Mouse (Mus musculus) neural tube, embryonic 15.5 days (tissue): ENCODE measurements around the gene Cript. TPM values are rescaled to one million over a fixed set of nuclear protein-coding genes. Genes with fewer than 3 reads are reported as not detected.
"Not testable (repeated sequence)": the region's sequence is repeated elsewhere in the genome, so short reads cannot be mapped to it uniquely, and the experiment has no call there.

Source experiments
- ATAC-seq: fragments of 200-750 bp; cut with Nextera tagmentation; 2 replicates; pipeline ENCODE4 v1.8.0; 2017; ENCODE audit warnings: mild to moderate bottlenecking, moderate TSS enrichment, moderate library complexity; ENCODE audit not compliant: low FRiP score
- H3K27ac ChIP-seq: fragments of 300-500 bp; sonication (generic); replicated peaks from 2 replicates; pipeline ENCODE4 v1.5.1; 2015; ENCODE audit warnings: mild to moderate bottlenecking, inconsistent platforms
- H3K27me3 ChIP-seq: fragments of 300-500 bp; sonication (generic); replicated peaks from 2 replicates; pipeline ENCODE4 v1.6.1; 2015; ENCODE audit warnings: inconsistent platforms
- H3K36me3 ChIP-seq: fragments of 300-500 bp; sonication (generic); 2 replicates; pipeline ENCODE4 v1.6.1; 2015; ENCODE audit warnings: inconsistent platforms
- H3K4me1 ChIP-seq: fragments of 300-500 bp; sonication (generic); 2 replicates; pipeline ENCODE4 v1.6.1; 2015; ENCODE audit warnings: inconsistent platforms
- H3K4me2 ChIP-seq: fragments of 300-500 bp; sonication (generic); 2 replicates; pipeline ENCODE4 v1.6.1; 2015; ENCODE audit warnings: inconsistent platforms, mild to moderate bottlenecking, moderate library complexity
- H3K4me3 ChIP-seq: fragments of 300-500 bp; sonication (generic); replicated peaks from 2 replicates; pipeline ENCODE4 v1.5.1; 2015; ENCODE audit warnings: mild to moderate bottlenecking, inconsistent platforms
- H3K9ac ChIP-seq: fragments of 300-500 bp; sonication (generic); replicated peaks from 2 replicates; pipeline ENCODE4 v1.6.1; 2015; ENCODE audit warnings: mild to moderate bottlenecking, inconsistent platforms
- H3K9me3 ChIP-seq: fragments of 300-500 bp; sonication (generic); replicated peaks from 2 replicates; pipeline ENCODE4 v1.6.1; 2016; ENCODE audit warnings: inconsistent platforms
- whole genome bisulfite sequencing: fragments of 180-500 bp; shearing (Covaris S2); methylation state at CpG from one replicate; pipeline ENCODE4 v1.1.7; 2015; ENCODE audit warnings: mixed read lengths; 5-methylcytosine and 5-hydroxymethylcytosine counted together
- polyA plus RNA-seq: library from polyadenylated mRNA; unstranded; fragments of >200 nt; fragmentation: Nextera tagmentation; extraction: Ambion mirVana; gene quantifications from 2 replicates; pipeline ENCODE4 v1.2.1, GENCODE M21; 2015

Gene Cript
- polyA plus RNA-seq, 1 experiment from 2014 or later, result 202 TPM

GRCm38 (mm10) chr17:87072766-87073440 lies 47.6 kb downstream of the Cript start:
- Histone ChIP-seq H3K27me3 (no peaks in the 10 kb centered on the region), H3K36me3 (no peaks in the 10 kb centered on the region), H3K4me2 (no peak overlapping the region), H3K27ac (no peak overlapping the region), H3K4me3 (no peak overlapping the region), H3K9me3 (no peaks in the 10 kb centered on the region), H3K4me1 (no peaks in the 10 kb centered on the region), H3K9ac (no peak overlapping the region)
- 82% methylated on average over 5 of the region's 5 CpGs for WGBS
- ATAC-seq, result no peak

- Histone ChIP-seq H3K4me2 (no peak overlapping the region), H3K4me1 (no peaks in the 10 kb centered on the region), H3K9ac (no peak overlapping the region), H3K36me3 (no peaks in the 10 kb centered on the region), H3K27me3 (no peaks in the 10 kb centered on the region), H3K4me3 (no peak overlapping the region), H3K9me3 (no peaks in the 10 kb centered on the region), H3K27ac (no peak overlapping the region)
- ATAC-seq, result no peak
Observed at GRCm38 (mm10) chr17:87073470-87073869, 48.1 kb downstream of the Cript start.

GRCm38 (mm10) chr17:87078217-87078616 lies 52.9 kb downstream of the Cript start:
- H3K9me3 ChIP-seq, H3K27ac ChIP-seq, H3K4me1 ChIP-seq, H3K4me3 ChIP-seq, H3K27me3 ChIP-seq, H3K36me3 ChIP-seq, H3K4me2 ChIP-seq, ATAC-seq, H3K9ac ChIP-seq: not testable (repeated sequence)
- 97% methylated on average over 17 of the region's 17 CpGs for WGBS

GRCm38 (mm10) chr17:87080724-87081123 lies 55.4 kb downstream of the Cript start:
- H3K27ac ChIP-seq, result no peak overlapping the region
- ATAC-seq, result no peak
- 91% methylated on average over 7 of the region's 7 CpGs for WGBS
- no peaks in the 10 kb centered on the region for H3K9me3 ChIP-seq
- H3K4me2 ChIP-seq, result no peak overlapping the region
- H3K36me3 ChIP-seq, result no peaks in the 10 kb centered on the region
- no peak overlapping the region for H3K9ac ChIP-seq
- no peaks in the 10 kb centered on the region for H3K27me3 ChIP-seq
- no peaks in the 10 kb centered on the region for H3K4me1 ChIP-seq
- no peak overlapping the region for H3K4me3 ChIP-seq

GRCm38 (mm10) chr17:87082547-87082946 lies 57.2 kb downstream of the Cript start:
- no peak overlapping the region for H3K4me2 ChIP-seq
- WGBS, result 86% methylated on average over 4 of the region's 4 CpGs
- ATAC-seq, result no peak
- no peak overlapping the region for H3K9ac ChIP-seq
- no peaks in the 10 kb centered on the region for H3K4me1 ChIP-seq
- no peaks in the 10 kb centered on the region for H3K9me3 ChIP-seq
- H3K27me3 ChIP-seq, result no peaks in the 10 kb centered on the region
- no peak overlapping the region for H3K4me3 ChIP-seq
- H3K36me3 ChIP-seq, result no peaks in the 10 kb centered on the region
- H3K27ac ChIP-seq, result no peak overlapping the region

GRCm38 (mm10) chr17:87083671-87084070 lies 58.3 kb downstream of the Cript start:
- Histone ChIP-seq H3K27ac (no peak overlapping the region), H3K4me2 (no peak overlapping the region), H3K36me3 (no peaks in the 10 kb centered on the region), H3K4me3 (no peak overlapping the region), H3K9me3 (no peaks in the 10 kb centered on the region), H3K27me3 (no peaks in the 10 kb centered on the region), H3K9ac (no peak overlapping the region), H3K4me1 (no peaks in the 10 kb centered on the region)
- no peak for ATAC-seq
- WGBS, result 93% methylated on average over 5 of the region's 5 CpGs

Other genes starting within 250 kb of the Cript start
- gene Tmem247, start 108.2 kb upstream of the Cript start, polyA plus RNA-seq, result not detected in 2 replicates
- gene Atp6v1e2, start 77.7 kb upstream of the Cript start, polyA plus RNA-seq, result not detected in 2 replicates
- gene Rhoq, start 62.5 kb upstream of the Cript start, polyA plus RNA-seq, result 7.8 and 8.7 TPM in 2 replicates
- 33.4 and 35.2 TPM in 2 replicates for gene Pigf, start 144 bp upstream of the Cript start, polyA plus RNA-seq
- 15.6 and 17.7 TPM in 2 replicates for gene Socs5, start 82.1 kb downstream of the Cript start, polyA plus RNA-seq
- 45.3 and 57.3 TPM in 2 replicates for gene Mcfd2, start 240.4 kb downstream of the Cript start, polyA plus RNA-seq